Mouse (Mus musculus): Measurements from ENCODE around the gene Pigc. TPM values are rescaled to one million over a fixed set of nuclear protein-coding genes. Genes with fewer than 3 reads are reported as not detected.
A peak's percentile ranks its signal among the peaks of the same experiment; 100 is the strongest.

The Pigc gene
- polyA plus RNA-seq, 1 experiment from 2014 or later: 40.8 TPM

- 4% methylated on average over 4 of the region's 4 CpGs for WGBS
- H3K27ac ChIP-seq (ENCODE audit: low read depth, low read length): peak overlapping the region; percentile 56; the same call in 1 of the 2 replicates
- H3K4me2 ChIP-seq (ENCODE audit: low read length): peak overlapping the region; percentile 18; the same call in 1 of the 2 replicates
- H3K4me1 ChIP-seq (ENCODE audit: control insufficient read depth, insufficient read depth, low read length): peaks cover 12% of the 10 kb centered on the region
- H3K27me3 ChIP-seq (replicated peaks; ENCODE audit: control insufficient read depth, insufficient read depth, low read length): no peaks in the 10 kb centered on the region
- H3K9me3 ChIP-seq (replicated peaks; ENCODE audit: control insufficient read depth, low read length): no peaks in the 10 kb centered on the region
- H3K4me3 ChIP-seq (ENCODE audit: low read depth, low read length): no peak overlapping the region
- no peaks in the 10 kb centered on the region for H3K36me3 ChIP-seq (ENCODE audit: control insufficient read depth, insufficient read depth, low read length)
- peak; percentile 94 for DNase-seq (ENCODE audit: low spot score)
- no peak overlapping the region for H3K9ac ChIP-seq (ENCODE audit: low read length)
- peak; percentile 89 for ATAC-seq
These were observed 30.9 kb downstream of the Pigc start for GRCm38 (mm10) chr1:161999882-162000371.

GRCm38 (mm10) chr1:162001328-162001727, 32.3 kb downstream of the Pigc start:
- H3K4me3 ChIP-seq (ENCODE audit: low read depth, low read length): no peak overlapping the region
- no peaks in the 10 kb centered on the region for H3K36me3 ChIP-seq (ENCODE audit: control insufficient read depth, insufficient read depth, low read length)
- ATAC-seq (no peak), DNase-seq (ENCODE audit: low spot score) (no peak)
- H3K4me1 ChIP-seq (ENCODE audit: control insufficient read depth, insufficient read depth, low read length): peaks cover 15% of the 10 kb centered on the region
- H3K9ac ChIP-seq (ENCODE audit: low read length): no peak overlapping the region
- H3K27ac ChIP-seq (ENCODE audit: low read depth, low read length): no peak overlapping the region
- WGBS: 84% methylated on average over 8 of the region's 8 CpGs
- H3K4me2 ChIP-seq (ENCODE audit: low read length): no peak overlapping the region
- H3K27me3 ChIP-seq (replicated peaks; ENCODE audit: control insufficient read depth, insufficient read depth, low read length): no peaks in the 10 kb centered on the region
- no peaks in the 10 kb centered on the region for H3K9me3 ChIP-seq (replicated peaks; ENCODE audit: control insufficient read depth, low read length)

- no peaks in the 10 kb centered on the region for H3K27me3 ChIP-seq (replicated peaks; ENCODE audit: control insufficient read depth, insufficient read depth, low read length)
- no peak overlapping the region for H3K4me3 ChIP-seq (ENCODE audit: low read depth, low read length)
- H3K4me2 ChIP-seq (ENCODE audit: low read length): 0 out of 2 replicates have a peak overlapping the region, but pooled peaks have one; percentile 2
- WGBS: 32% methylated on average over 14 of the region's 14 CpGs
- H3K9ac ChIP-seq (ENCODE audit: low read length): no peak overlapping the region
- no peaks in the 10 kb centered on the region for H3K36me3 ChIP-seq (ENCODE audit: control insufficient read depth, insufficient read depth, low read length)
- H3K9me3 ChIP-seq (replicated peaks; ENCODE audit: control insufficient read depth, low read length): no peaks in the 10 kb centered on the region
- H3K4me1 ChIP-seq (ENCODE audit: control insufficient read depth, insufficient read depth, low read length): peaks cover 15% of the 10 kb centered on the region
- no peak for ATAC-seq
- H3K27ac ChIP-seq (ENCODE audit: low read depth, low read length): no peak overlapping the region
- peak; percentile 29 for DNase-seq (ENCODE audit: low spot score)
These were observed 34.9 kb downstream of the Pigc start for GRCm38 (mm10) chr1:162003729-162004517.

GRCm38 (mm10) chr1:162004518-162004780, 35.5 kb downstream of the Pigc start:
- DNase-seq (ENCODE audit: low spot score) (no peak), ATAC-seq (no peak)
- H3K27ac ChIP-seq (ENCODE audit: low read depth, low read length): no peak overlapping the region
- no peaks in the 10 kb centered on the region for H3K36me3 ChIP-seq (ENCODE audit: control insufficient read depth, insufficient read depth, low read length)
- 0 out of 2 replicates have a peak overlapping the region, but pooled peaks have one; percentile 2 for H3K4me2 ChIP-seq (ENCODE audit: low read length)
- H3K4me1 ChIP-seq (ENCODE audit: control insufficient read depth, insufficient read depth, low read length): peaks cover 15% of the 10 kb centered on the region
- WGBS: 20% methylated on average over 7 of the region's 7 CpGs
- H3K9me3 ChIP-seq (replicated peaks; ENCODE audit: control insufficient read depth, low read length): no peaks in the 10 kb centered on the region
- no peak overlapping the region; the same call in 1 of the 2 replicates for H3K9ac ChIP-seq (ENCODE audit: low read length)
- no peak overlapping the region for H3K4me3 ChIP-seq (ENCODE audit: low read depth, low read length)
- H3K27me3 ChIP-seq (replicated peaks; ENCODE audit: control insufficient read depth, insufficient read depth, low read length): no peaks in the 10 kb centered on the region

- no peak overlapping the region for H3K4me3 ChIP-seq (ENCODE audit: low read depth, low read length)
- no peaks in the 10 kb centered on the region for H3K9me3 ChIP-seq (replicated peaks; ENCODE audit: control insufficient read depth, low read length)
- no peak overlapping the region; the same call in 1 of the 2 replicates for H3K9ac ChIP-seq (ENCODE audit: low read length)
- WGBS: 61% methylated on average over 23 of the region's 23 CpGs
- H3K27me3 ChIP-seq (replicated peaks; ENCODE audit: control insufficient read depth, insufficient read depth, low read length): no peaks in the 10 kb centered on the region
- DNase-seq (ENCODE audit: low spot score) (peak; percentile 41), ATAC-seq (no peak)
- no peak overlapping the region; the same call in 1 of the 2 replicates for H3K27ac ChIP-seq (ENCODE audit: low read depth, low read length)
- H3K4me2 ChIP-seq (ENCODE audit: low read length): no peak overlapping the region
- H3K4me1 ChIP-seq (ENCODE audit: control insufficient read depth, insufficient read depth, low read length): peaks cover 15% of the 10 kb centered on the region
- no peaks in the 10 kb centered on the region for H3K36me3 ChIP-seq (ENCODE audit: control insufficient read depth, insufficient read depth, low read length)
These were observed 36.1 kb downstream of the Pigc start for GRCm38 (mm10) chr1:162004821-162005770.

GRCm38 (mm10) chr1:162006109-162006508, 37.1 kb downstream of the Pigc start:
- H3K36me3 ChIP-seq (ENCODE audit: control insufficient read depth, insufficient read depth, low read length): no peaks in the 10 kb centered on the region
- peaks cover 15% of the 10 kb centered on the region for H3K4me1 ChIP-seq (ENCODE audit: control insufficient read depth, insufficient read depth, low read length)
- no peak overlapping the region for H3K4me2 ChIP-seq (ENCODE audit: low read length)
- H3K9ac ChIP-seq (ENCODE audit: low read length): no peak overlapping the region
- H3K27ac ChIP-seq (ENCODE audit: low read depth, low read length): no peak overlapping the region
- H3K27me3 ChIP-seq (replicated peaks; ENCODE audit: control insufficient read depth, insufficient read depth, low read length): no peaks in the 10 kb centered on the region
- H3K4me3 ChIP-seq (ENCODE audit: low read depth, low read length): no peak overlapping the region
- WGBS: 92% methylated on average over 9 of the region's 9 CpGs
- DNase-seq (ENCODE audit: low spot score): no peak
- no peak for ATAC-seq
- H3K9me3 ChIP-seq (replicated peaks; ENCODE audit: control insufficient read depth, low read length): no peaks in the 10 kb centered on the region

GRCm38 (mm10) chr1:162008208-162008607, 39.2 kb downstream of the Pigc start:
- 79% methylated on average over 4 of the region's 4 CpGs for WGBS
- peaks cover 11% of the 10 kb centered on the region for H3K4me1 ChIP-seq (ENCODE audit: control insufficient read depth, insufficient read depth, low read length)
- ATAC-seq: no peak
- no peak overlapping the region for H3K9ac ChIP-seq (ENCODE audit: low read length)
- no peaks in the 10 kb centered on the region for H3K9me3 ChIP-seq (replicated peaks; ENCODE audit: control insufficient read depth, low read length)
- no peak overlapping the region for H3K27ac ChIP-seq (ENCODE audit: low read depth, low read length)
- no peaks in the 10 kb centered on the region for H3K36me3 ChIP-seq (ENCODE audit: control insufficient read depth, insufficient read depth, low read length)
- no peak overlapping the region for H3K4me3 ChIP-seq (ENCODE audit: low read depth, low read length)
- no peaks in the 10 kb centered on the region for H3K27me3 ChIP-seq (replicated peaks; ENCODE audit: control insufficient read depth, insufficient read depth, low read length)
- DNase-seq (ENCODE audit: low spot score): no peak
- H3K4me2 ChIP-seq (ENCODE audit: low read length): no peak overlapping the region

- DNase-seq (ENCODE audit: low spot score) (no peak), ATAC-seq (no peak)
- Histone ChIP-seq H3K4me1 (ENCODE audit: control insufficient read depth, insufficient read depth, low read length) (peaks cover 11% of the 10 kb centered on the region), H3K27me3 (replicated peaks; ENCODE audit: control insufficient read depth, insufficient read depth, low read length) (no peaks in the 10 kb centered on the region), H3K9ac (ENCODE audit: low read length) (no peak overlapping the region), H3K36me3 (ENCODE audit: control insufficient read depth, insufficient read depth, low read length) (no peaks in the 10 kb centered on the region), H3K27ac (ENCODE audit: low read depth, low read length) (no peak overlapping the region), H3K4me2 (ENCODE audit: low read length) (no peak overlapping the region), H3K4me3 (ENCODE audit: low read depth, low read length) (no peak overlapping the region), H3K9me3 (replicated peaks; ENCODE audit: control insufficient read depth, low read length) (no peaks in the 10 kb centered on the region)
- WGBS: 48% methylated on average over 8 of the region's 8 CpGs
These were observed 39.7 kb downstream of the Pigc start for GRCm38 (mm10) chr1:162008631-162009067.
